Mouse (Mus musculus) layer of hippocampus, postnatal 36 days (tissue): ENCODE measurements around the gene Plekhg6. TPM values are rescaled to one million over a fixed set of nuclear protein-coding genes. Genes with fewer than 3 reads are reported as not detected.

Source experiments
- DNase-seq, 2 experiments: peaks; one replicate each; pipeline ENCODE4 v3.0.0; 2022
- total RNA-seq, 2 experiments: library from RNA; stranded (reverse); gene quantifications; 2 replicates each; pipeline ENCODE4 v1.2.3; 2021

Gene Plekhg6
- total RNA-seq, 2 experiments from 2014 or later, result 0.25 TPM; not detected in 1

GRCm38 (mm10) chr6:125353221-125353620 lies 27.4 kb downstream of the Plekhg6 start:
- DNase-seq, result no peak

GRCm38 (mm10) chr6:125352811-125353210 lies 27.8 kb downstream of the Plekhg6 start:
- DNase-seq, result no peak

GRCm38 (mm10) chr6:125352046-125352384 lies 28.6 kb downstream of the Plekhg6 start:
- DNase-seq, result no peak

- no peak for DNase-seq
Measured at GRCm38 (mm10) chr6:125351368-125352045, 29.1 kb downstream of the Plekhg6 start.

- no peak for DNase-seq
Measured at GRCm38 (mm10) chr6:125350995-125351324, 29.6 kb downstream of the Plekhg6 start.

- no peak for DNase-seq
Measured at GRCm38 (mm10) chr6:125350231-125350994, 30.2 kb downstream of the Plekhg6 start.

- DNase-seq, result no peak
Measured at GRCm38 (mm10) chr6:125349575-125350230, 30.9 kb downstream of the Plekhg6 start.

GRCm38 (mm10) chr6:125348721-125349574 lies 31.6 kb downstream of the Plekhg6 start, which contains the start of gene Tnfrsf1a:
TSS of gene Tnfrsf1a (plus strand) at chr6:125349362.
- DNase-seq, result no peak

- no peak for DNase-seq
Measured at GRCm38 (mm10) chr6:125346029-125346428, 34.6 kb downstream of the Plekhg6 start.

- DNase-seq, result no peak
Measured at GRCm38 (mm10) chr6:125345625-125346024, 35.0 kb downstream of the Plekhg6 start.

- no peak for DNase-seq
Measured at GRCm38 (mm10) chr6:125344866-125345265, 35.7 kb downstream of the Plekhg6 start.

- no peak for DNase-seq
Measured at GRCm38 (mm10) chr6:125344084-125344483, 36.5 kb downstream of the Plekhg6 start.

GRCm38 (mm10) chr6:125342198-125342597 lies 38.4 kb downstream of the Plekhg6 start:
- no peak for DNase-seq

GRCm38 (mm10) chr6:125340244-125340643 lies 40.3 kb downstream of the Plekhg6 start:
- DNase-seq, result no peak

GRCm38 (mm10) chr6:125338791-125339660 lies 41.6 kb downstream of the Plekhg6 start:
- DNase-seq, result no peak

GRCm38 (mm10) chr6:125334356-125334755 lies 46.2 kb downstream of the Plekhg6 start:
- DNase-seq, result no peak

GRCm38 (mm10) chr6:125333112-125333899 lies 47.3 kb downstream of the Plekhg6 start:
- no peak for DNase-seq

- DNase-seq, result peak; percentile 60 to 74
Measured at GRCm38 (mm10) chr6:125330626-125331326, 49.8 kb downstream of the Plekhg6 start.

- no peak for DNase-seq
Measured at GRCm38 (mm10) chr6:125328243-125328642, 52.4 kb downstream of the Plekhg6 start.

GRCm38 (mm10) chr6:125325337-125325736 lies 55.3 kb downstream of the Plekhg6 start:
- no peak for DNase-seq
